Mouse (Mus musculus) heart, adult 8-10 months (tissue): ENCODE results near the gene Itpr2. TPM values are rescaled to one million over a fixed set of nuclear protein-coding genes. Genes with fewer than 3 reads are reported as not detected.

Experiments used
- DNase-seq: peaks from one replicate; pipeline ENCODE4 v3.0.0; 2022; ENCODE audit warnings: low spot score
- total RNA-seq, 4 experiments: library from RNA; stranded (reverse); gene quantifications; 2 replicates each; pipeline ENCODE4 v1.2.4; 2022

Gene Itpr2
- total RNA-seq, 4 experiments from 2014 or later: 19.4 to 28.1 (median 21.2) TPM

DNA sequence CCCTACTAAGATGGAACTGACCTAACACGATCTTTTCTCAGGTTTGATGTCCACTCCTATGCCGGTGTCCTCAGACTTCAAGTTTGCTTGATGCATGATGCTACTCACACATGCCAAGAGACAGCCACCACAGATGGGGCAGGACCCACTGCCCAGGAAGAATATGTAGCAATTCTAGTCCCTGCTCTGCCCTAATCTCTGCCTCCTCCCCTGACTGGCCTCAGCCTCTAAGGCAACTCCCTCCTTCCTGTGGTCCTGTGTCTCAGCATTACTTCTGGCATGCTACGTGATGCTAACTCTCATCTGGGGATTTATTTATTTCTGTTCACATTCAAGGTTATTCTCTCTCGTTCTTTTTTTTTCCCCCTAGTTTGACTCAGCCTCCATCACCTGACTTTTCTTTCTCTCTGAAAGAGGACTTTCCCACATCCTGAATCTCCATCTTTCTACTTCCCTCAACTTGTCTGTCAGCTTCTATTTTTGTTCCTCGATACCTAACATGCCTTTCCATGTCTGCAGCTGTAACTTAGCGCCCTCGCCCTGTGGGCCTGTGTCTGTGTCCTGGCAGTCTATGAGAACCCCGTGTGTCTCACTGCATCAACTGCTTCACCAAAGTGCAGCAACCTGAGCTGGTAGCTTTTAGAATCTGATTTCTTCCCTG lies 279.5 kb downstream of the Itpr2 start:
- DNase-seq: no peak

DNA sequence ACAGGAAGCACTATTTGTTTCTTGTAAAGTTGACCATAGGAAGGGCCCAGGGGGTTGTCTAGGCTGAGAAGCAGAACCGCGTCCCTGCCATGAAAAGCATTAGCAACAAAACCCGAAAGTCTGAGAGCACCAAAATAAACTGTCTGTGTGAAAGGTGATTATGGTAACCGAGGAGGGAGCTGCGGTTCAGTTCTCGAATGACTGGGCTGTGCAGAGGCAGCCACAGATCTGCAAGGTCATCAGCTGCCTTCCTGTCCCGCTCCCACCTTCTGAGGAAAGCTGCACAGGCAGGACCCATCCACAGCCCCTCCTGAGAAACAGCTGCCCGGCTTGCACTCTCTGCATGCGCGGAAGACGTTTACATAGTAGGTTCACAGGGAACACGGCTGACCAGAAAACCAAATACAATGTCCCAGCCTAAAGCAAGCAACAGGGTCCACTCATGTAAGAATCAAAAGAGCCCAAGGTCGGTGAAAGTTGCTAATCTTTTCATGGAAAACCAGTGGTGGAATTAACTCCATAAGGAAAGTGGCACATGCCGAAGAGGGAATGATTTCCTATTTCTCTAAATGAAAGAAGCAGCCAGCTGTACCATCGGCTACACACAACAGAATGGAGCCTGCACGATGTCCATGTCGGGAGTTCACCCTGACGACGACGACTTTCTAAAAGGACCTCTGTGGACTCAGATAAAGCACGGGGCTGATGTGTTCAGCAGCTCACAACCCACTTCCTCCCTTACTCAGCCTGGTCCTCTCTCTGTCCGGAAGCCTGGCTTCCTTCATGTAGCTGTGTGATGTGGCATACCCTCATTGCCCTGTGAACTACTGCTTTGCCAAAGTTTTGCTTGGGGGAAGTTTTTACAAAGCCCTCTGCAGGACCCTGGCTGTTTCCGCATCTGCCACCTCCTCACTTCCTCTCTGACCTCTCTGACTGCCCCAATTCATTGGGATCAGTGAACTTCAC lies 280.4 kb downstream of the Itpr2 start:
- DNase-seq: peak; percentile 38

DNA sequence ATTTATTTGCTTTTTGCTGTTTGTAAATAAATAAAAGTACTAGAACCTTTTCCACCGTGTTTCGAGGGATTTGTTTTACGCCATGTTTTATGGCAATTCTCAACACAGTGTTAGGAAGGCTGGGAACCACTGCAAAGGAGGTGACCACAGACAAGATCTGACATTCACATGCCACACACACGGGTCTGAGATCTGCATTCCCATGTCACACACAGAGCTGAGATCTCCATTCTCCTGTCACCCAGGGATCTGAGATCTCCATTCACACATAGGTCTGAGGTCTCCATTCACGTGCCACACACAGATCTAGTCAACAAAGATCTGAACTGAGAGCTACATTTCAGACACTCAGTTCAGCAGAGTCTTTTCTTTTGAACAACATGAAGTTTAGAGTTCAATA lies 282.0 kb downstream of the Itpr2 start:
- DNase-seq: no peak

DNA sequence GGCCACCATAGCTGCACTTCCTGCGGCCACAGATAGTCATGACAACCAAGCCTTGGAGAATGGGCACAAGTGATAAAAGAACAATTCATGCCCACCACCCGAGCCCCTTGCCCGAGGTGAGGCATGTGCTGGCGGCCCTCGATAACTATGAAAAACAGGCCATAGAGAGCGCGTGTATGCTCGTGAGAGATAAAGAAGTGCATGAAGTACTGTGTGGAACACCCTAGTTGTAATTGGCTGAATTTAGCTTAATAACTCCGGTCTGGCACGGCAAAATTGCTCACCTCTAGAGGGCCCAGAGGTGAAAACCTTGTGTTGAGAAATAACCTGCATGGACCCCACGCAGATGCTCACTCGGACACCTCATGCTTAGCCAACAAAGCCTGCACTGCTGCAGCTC lies 282.5 kb downstream of the Itpr2 start:
- DNase-seq: no peak

DNA sequence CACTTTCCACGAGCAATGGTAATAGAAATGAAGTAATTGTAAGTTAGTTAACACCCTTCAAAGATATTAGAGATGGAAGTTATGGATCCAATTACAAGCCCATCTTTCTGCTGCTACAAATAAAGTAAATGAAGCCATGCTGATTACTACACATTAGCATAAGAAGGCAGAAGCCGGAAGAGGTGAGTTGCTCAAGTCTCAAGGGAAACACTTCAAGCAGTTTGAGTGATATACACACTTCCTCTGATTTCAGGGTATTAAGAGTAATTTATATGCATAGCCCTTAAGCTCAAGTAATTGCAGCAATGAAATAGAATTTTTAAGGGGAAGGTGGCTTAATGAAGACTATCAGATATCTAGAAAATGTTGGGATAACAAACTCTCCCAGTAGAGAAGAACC lies 286.7 kb downstream of the Itpr2 start:
- DNase-seq: no peak

DNA sequence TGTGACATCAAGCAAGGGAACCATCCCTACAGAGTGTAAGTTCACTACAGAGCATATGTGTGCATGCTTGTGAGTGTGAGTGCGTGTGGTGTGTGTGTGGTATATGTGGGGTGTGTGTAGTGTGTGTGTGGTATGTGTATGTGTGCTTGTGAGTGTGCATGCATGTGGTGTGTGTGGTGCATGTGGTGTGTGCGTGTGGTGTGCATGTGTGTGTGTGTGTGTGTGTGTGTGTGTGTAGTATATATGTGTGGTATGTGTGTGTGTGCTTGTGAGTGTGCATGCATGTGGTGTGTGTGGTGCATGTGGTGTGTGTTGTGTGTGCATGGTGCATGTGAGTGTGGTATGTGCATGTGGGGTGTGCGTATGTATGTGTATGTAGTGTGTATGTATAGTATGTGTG lies 289.7 kb downstream of the Itpr2 start:
- no peak for DNase-seq

DNA sequence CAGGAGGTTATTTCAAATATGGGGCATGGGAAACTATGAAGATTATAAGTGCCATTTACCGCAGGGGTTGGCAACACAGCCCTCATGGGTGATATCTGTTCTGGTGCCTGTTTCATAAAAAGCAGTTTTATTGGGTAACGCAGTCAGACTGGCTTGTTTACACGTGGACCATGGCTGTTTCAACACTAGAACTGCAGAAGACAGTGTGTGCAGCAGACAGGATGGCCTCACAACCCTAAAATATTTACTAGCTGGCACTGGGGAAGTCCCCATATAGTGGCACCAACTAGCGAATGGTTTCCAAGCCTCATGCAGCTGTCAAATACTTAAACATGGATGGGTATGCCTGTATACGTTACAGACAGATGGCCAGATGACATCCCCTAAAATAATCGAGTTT lies 290.8 kb downstream of the Itpr2 start:
- no peak for DNase-seq

DNA sequence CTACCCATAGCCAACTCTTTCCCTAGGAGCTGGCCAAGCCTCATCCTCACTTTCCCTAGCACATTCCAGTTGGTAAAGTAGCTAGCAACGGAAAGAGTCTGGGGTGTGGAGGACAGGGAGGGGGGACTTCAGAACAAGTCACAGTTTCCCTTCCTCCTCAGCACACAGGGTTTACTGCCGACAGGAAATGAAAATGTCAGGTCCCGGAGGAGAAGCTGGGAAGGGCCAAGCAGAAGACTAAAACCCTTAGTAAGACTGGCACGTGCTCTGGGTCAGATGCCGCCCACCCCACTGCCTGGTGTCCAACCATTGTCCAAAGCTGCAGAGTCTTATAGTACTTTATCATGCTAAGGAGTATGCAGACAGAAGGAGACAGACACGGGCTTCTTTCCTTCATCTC lies 293.0 kb downstream of the Itpr2 start:
- DNase-seq: peak; percentile 68

DNA sequence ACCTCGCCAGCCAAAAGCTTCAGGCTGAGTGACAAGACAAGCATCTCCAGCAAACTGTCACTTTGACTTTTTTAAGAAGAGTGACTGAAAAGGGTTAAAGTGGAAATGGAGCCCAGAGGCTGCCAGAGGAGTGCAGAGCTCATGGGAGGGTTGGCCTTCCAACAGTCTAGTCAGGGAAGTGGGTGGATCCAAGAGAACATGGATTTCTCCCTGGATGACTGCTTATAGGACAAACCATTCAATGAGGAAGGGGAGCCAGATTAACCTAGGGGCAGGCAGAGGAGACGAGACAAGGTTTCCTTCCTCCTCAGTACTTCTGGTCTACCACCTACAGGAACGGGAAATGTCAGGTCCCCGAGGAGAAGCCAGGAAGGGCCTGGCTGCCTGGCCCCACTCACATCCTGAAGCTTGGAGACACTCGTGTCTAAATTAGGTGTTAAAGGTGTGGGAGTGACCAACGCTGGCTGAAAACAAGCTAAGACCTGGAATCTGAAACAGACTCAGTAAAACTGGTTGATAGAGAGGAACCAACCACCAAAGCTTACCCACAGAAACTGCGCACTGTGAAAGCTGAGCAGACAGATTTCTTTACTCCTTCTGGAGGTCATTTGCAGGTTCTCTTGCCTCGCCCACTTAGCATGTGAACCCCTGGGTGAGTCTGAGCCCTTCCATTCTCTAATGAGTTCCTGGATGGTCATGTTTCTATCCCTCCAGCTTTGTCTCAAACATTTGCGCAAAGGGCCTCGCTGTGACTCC lies 294.6 kb downstream of the Itpr2 start:
- DNase-seq: peak; percentile 69

DNA sequence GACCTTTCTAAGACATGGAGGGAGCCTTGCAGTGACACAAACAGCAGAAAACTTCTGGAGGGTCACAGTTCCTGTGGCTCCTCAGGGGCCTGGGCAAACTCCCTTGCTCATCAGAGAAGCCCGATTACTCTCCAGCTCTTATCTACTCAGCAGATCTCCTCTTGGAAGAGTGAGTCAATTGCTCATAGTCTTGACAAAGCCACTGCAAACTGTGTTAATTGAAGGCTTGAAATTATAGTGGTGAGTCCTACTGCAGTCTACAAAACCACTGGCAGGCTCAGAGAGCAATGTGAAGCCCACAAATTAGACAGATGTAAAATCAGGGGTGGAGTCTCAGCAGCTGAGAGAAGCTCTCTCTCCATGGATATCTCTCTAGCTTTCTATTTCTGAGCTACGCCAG lies 296.9 kb downstream of the Itpr2 start:
- no peak for DNase-seq

DNA sequence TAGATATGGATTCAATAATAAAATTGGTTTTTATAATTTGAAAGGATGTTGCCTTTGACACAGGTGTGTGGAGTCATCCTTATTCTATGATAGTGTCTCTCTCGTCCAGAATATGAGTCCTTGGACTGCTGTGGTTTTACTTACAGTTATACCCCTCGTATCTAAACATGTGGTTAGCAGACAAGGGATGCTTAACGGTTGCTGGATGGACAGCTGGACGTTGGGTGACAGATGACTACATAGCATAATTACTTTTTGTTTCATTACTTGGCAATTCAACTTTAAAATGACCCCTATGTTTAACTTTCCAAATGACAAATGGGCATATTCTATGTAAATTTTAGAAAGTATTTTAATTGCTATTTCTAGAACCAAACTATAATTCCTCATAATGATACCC lies 297.6 kb downstream of the Itpr2 start:
- no peak for DNase-seq

DNA sequence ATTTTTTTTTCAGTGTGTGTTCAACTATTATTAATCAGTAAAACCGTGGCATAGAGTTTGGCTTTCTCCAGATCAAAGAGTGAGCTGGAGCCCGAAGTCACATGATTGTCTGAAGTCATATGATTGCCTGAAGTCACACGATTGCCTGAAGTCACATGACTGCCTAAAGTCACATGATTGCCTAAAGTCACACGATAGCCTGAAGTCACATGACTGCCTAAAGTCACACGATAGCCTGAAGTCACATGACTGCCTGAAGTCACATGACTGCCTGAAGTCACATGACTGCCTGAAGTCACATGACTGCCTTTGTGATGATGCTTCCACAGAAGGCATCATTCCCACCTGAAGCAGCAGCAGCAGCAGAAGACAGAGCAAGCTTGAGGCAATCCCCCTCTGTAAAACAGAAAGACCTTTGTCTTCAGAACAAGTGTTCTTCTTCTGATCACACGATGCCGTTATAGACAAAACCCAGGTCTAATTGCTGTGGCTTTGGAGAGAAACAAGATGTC lies 304.1 kb downstream of the Itpr2 start:
- no peak for DNase-seq

DNA sequence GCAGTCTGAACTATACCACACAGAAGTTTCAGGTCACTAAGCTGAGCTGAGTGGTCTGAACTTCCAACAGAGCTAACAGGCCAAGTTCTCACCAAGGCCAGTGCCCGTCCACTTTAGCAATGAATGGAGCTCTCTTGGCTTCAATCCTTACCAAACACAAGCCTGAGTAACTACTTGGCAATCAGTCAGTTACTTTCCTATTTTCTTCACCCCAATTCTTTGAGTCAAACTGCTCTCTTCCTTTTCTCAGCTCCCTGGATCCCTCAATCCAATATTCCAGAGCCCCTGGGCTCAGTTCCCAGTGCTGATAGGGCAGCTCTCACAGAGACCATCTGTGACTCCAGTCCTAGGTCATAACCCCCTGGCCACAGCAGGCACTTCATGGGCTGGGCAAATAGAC lies 305.3 kb downstream of the Itpr2 start:
- DNase-seq: no peak

DNA sequence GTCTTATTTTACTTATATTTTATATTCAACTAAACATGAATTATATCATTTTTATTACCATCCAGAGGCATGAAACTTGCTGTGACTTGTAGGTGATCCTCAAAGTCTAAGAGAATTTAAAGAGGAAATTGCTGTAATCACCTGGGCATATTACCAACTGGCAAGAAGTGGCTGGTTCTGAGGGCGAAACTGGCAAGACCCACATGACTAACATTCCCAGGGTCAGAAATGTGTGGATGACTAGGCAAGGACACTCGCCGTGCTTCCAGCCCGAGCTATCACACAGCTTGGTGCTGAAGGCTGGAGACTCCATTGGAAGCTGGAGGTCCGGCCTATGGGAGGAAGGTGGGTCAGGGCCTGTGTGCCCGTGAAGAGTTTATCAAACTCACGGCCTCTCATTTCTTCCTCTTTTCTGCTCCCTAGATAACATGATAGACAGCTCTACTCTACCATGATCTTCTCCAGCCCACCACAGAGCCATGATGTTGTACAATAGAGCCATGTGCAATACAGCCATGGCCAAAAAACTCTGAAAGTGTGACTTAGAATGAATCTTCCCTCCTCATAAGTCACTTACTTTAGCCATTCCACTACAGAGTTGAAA lies 306.1 kb downstream of the Itpr2 start:
- DNase-seq: no peak

DNA sequence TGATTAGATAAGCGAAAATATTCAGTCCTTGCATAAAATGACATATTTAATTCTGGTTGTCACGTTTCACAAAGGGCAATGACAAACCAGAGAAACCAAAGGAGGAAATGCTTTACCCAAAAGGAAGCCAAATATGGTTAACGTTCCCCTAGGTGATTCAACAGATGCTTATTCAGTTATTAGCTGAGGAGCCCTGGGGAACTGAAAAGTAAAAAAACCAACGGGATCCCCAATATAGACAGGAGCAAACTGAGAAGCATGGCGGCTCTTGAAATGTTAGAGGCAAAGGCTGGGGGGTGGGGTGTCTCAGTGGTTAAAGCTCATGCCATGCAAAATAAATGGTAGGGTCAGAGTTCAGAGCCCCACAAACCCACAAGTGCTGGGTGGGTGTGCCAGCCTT lies 310.1 kb downstream of the Itpr2 start:
- DNase-seq: no peak

DNA sequence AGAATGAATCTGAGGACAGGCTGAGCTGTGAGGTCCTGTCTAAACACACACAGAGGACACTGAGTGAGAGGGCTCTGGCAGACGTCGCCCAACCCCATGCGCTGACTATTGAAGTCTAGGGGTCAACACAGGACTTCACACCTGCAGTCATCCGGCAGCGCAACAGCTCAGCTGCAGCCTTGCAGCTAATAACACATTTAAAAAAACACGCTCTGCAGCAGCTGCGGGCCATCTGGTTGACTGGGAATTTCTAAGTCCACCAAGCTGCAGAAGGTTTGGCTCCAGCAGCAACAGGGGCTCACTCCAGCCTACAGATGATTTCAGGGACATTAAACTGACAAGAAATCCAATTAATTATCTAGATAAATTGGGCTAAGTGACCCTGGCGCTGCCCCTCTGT lies 312.0 kb downstream of the Itpr2 start:
- no peak for DNase-seq

DNA sequence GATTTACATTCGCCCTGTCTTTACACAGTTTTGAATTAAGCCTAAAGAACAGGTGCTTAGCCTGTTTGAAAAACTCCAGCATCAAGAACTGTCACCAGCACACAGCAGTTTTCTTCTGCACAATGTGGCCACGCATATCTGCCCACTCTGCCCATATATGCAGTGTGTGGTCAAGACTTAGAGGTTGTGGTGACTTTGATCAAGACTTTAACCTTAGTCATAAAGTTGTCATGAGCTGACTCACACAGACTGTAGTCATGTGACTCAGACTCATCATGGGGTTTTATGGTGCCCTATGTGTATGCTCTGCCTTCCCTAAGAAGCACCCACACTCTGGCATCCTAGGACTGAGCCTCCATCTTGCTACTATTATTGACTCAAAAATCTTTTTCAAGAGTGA lies 316.5 kb downstream of the Itpr2 start:
- no peak for DNase-seq

DNA sequence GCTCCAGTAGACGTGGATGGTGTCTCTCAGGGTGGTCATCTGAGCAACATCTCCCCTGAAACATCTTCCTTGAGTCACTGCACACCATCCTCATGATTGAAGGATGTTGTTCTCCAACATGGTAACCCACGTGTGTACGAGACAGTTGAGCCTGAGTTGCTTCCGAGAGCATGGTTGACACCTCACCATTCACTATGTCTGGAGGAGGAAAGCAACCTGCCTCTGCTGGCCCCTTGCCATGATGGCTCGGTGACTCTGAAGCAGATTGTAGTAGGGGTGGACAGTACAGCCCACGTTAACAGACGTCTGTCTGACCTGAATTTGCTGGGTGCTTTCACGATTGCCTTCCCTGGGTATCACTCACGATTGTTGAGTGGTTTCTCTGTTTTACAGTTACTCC lies 317.3 kb downstream of the Itpr2 start:
- DNase-seq: no peak

DNA sequence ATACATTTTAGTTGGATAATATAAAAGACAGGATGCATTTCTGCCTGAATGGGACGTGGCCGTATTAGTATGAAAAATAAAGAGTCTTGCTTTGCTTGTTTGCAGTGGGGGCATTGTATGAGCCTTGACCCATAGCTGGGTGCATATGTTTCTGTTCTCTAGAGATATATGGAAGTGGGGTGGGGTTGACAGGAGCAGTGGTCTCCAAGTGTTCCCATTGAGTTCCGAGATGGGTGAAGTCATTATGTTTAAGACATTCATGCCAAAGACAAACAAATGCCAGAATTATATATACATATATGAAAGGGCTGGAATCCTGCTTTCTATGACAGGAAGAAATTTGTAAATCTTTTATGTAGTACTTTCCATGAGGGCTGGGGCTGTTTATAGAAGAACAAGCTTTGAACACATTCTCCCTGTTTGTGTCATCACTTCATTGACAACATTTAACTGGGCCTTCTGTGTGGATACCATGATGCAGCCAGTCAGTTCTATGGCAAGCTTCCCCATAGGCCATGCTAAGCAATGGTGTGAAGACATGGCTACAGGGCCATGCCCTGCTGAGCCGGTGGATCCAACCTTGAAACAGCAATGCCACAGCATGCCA lies 327.3 kb downstream of the Itpr2 start:
- DNase-seq: no peak

DNA sequence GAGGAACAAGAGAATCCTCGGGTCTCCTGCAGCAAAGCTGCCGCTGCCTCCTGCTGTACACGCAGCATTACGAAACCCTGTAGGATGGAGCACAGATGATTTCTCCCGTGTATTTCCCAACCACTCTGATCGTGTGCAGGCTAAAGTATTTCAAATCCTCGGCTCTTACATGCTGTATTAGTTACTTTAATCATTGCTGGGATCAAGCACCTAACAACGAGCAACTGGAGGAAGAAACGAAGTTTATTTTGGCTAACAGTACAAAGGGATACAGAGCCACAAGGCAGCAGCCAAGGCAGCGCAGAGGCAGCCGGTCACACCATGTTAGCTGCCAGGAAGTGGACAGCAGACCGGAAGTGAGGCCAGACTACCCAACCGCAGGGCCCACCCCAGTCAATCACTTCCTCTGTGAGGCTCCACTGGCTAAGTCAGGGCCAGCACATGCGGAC lies 331.4 kb downstream of the Itpr2 start:
- DNase-seq: peak; percentile 68

DNA sequence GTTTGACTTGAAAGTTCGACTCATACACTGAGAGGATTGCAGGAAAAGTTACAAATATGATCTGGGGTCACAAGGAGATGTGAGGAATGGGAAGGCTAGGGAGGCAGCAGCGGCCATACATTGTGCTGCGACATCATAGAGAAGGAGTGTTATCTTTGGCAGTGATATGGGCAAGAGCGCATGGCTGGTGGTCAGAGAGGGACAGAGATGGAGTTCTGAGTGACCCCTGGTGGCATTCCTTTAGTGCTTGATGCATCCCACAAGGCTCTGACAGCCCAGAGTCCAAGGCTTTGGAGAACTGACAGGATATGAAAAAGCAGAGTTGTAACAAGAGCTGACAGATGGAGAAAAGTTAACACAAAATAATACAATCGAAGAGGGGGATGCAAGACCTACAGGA lies 334.8 kb downstream of the Itpr2 start:
- no peak for DNase-seq
